Mouse (Mus musculus): ENCODE data around the gene Skap1. TPM values are rescaled to one million over a fixed set of nuclear protein-coding genes. Genes with fewer than 3 reads are reported as not detected.

Skap1 gene
- polyA plus RNA-seq, 1 experiment from 2014 or later: 2.5 TPM

- Histone ChIP-seq H3K4me1 (peaks cover 37% of the 10 kb centered on the region), H3K27ac (no peak overlapping the region), H3K27me3 (peaks cover 3% of the 10 kb centered on the region; the same call in 1 of the 2 replicates), H3K4me3 (peak overlapping the region; percentile 20; the same call in 1 of the 2 replicates), H3K36me3 (ENCODE audit: poor library complexity, severe bottlenecking) (no peaks in the 10 kb centered on the region), H3K4me2 (peak overlapping the region; percentile 53), H3K9me3 (replicated peaks) (no peaks in the 10 kb centered on the region), H3K9ac (no peak overlapping the region; the same call in 1 of the 2 replicates)
- ATAC-seq: no peak
- 12% methylated on average over 25 of the region's 25 CpGs for WGBS
Measured at GRCm38 (mm10) chr11:96578551-96579283, 114.3 kb downstream of the Skap1 start.

DNA sequence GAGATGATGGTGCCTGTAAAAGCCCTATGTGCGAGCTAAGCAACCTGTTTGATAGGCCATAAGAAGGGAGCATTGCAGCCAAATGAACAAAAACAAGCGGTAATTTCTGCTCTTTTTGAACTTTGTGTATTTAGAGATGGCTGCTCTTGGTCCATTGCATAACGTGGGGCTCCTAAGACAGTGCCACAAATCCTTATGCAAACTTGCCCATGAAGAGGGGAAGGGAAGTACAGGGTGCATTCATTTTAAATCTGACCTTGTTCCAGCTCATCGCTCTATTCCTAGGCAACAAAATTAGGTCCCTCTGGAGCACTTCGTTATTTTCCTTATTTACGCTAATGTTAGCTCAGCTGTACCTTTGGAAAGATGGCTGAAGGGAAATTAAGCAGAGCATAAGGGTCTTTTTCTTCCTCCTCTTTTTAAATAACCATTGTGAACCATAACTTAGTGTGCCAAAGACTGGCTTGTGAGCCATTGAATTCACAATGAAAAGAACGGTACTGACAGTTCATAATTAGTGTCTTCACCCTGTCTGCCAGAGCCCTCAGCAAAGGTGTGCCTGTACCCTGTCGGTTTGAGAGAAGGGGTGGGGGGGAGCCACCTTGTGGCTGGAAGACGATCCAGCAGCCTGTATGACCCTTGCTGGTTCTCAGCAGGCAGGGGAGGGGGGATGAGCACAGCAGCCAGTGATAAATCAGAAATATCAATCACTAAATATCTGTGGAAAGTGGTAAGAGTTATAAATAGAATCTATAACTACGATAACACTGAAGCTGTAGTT lies 117.4 kb downstream of the Skap1 start:
- WGBS: 45% methylated on average over 10 of the region's 10 CpGs
- Histone ChIP-seq H3K27ac (no peak overlapping the region), H3K36me3 (ENCODE audit: poor library complexity, severe bottlenecking) (no peaks in the 10 kb centered on the region), H3K4me3 (no peak overlapping the region), H3K4me2 (no peak overlapping the region), H3K9me3 (replicated peaks) (no peaks in the 10 kb centered on the region), H3K9ac (no peak overlapping the region), H3K27me3 (peaks cover 3% of the 10 kb centered on the region; the same call in 1 of the 2 replicates), H3K4me1 (peaks cover 30% of the 10 kb centered on the region)
- no peak for ATAC-seq

DNA sequence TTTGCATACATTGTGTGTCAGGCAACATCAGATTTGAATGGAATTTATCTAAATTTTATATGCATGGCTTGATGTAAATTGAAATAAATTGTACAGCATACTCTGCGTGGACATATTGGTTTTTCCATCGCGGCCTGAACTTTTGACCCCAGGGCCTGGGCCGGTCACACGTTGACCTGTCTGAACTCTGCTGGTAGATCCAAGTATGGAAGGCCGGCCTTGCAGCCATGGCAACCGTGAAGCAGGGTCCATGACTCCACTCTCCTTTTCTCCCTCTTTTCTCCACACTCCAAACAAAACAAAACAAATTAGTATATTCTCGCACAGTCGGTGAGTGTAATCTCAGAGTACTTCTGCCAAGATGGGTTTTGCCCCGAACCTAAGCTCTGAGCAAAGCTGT lies 118.2 kb downstream of the Skap1 start:
- Histone ChIP-seq H3K9me3 (replicated peaks) (no peaks in the 10 kb centered on the region), H3K4me1 (peaks cover 25% of the 10 kb centered on the region), H3K4me3 (no peak overlapping the region), H3K27ac (no peak overlapping the region), H3K4me2 (no peak overlapping the region), H3K9ac (no peak overlapping the region), H3K27me3 (peaks cover 6% of the 10 kb centered on the region; the same call in 1 of the 2 replicates), H3K36me3 (ENCODE audit: poor library complexity, severe bottlenecking) (no peaks in the 10 kb centered on the region)
- ATAC-seq: no peak
- WGBS: 12% methylated on average over 10 of the region's 10 CpGs

DNA sequence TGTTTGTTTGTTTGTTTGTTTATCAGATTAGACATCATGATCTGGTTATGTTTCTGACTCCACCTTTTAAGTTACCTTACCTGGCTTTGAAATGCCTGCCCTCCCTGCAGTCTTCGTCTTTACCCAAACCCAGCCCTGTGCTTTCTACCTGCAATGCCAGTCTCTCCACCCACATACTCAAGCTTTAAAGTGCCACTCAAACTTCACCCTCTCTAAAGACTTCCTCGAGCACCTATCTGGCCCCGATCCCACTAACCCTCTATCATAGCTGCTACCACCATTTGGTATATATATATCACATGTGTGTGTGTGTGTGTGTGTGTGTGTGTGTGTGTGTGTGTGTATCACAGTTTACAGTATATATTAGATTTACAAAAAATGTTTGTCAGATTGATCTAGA lies 125.4 kb downstream of the Skap1 start:
- no peaks in the 10 kb centered on the region for H3K9me3 ChIP-seq (replicated peaks)
- no peak for ATAC-seq
- H3K4me3 ChIP-seq: no peak overlapping the region
- no peak overlapping the region for H3K9ac ChIP-seq
- H3K4me2 ChIP-seq: no peak overlapping the region
- 85% methylated on average over 3 of the region's 3 CpGs for WGBS
- peaks cover 3% of the 10 kb centered on the region; the same call in 1 of the 2 replicates for H3K27me3 ChIP-seq
- no peaks in the 10 kb centered on the region for H3K4me1 ChIP-seq
- no peak overlapping the region for H3K27ac ChIP-seq
- H3K36me3 ChIP-seq (ENCODE audit: poor library complexity, severe bottlenecking): no peaks in the 10 kb centered on the region

GRCm38 (mm10) chr11:96595890-96596289 lies 131.5 kb downstream of the Skap1 start:
- H3K27me3 ChIP-seq: no peaks in the 10 kb centered on the region
- H3K27ac ChIP-seq: peak overlapping the region; percentile 67
- H3K4me1 ChIP-seq: peaks cover 17% of the 10 kb centered on the region
- no peaks in the 10 kb centered on the region for H3K36me3 ChIP-seq (ENCODE audit: poor library complexity, severe bottlenecking)
- H3K4me2 ChIP-seq: peak overlapping the region; percentile 53
- 0 out of 2 replicates have a peak, but pooled peaks have one; percentile 30 for ATAC-seq
- WGBS: 19% methylated on average over 12 of the region's 12 CpGs
- peak overlapping the region; percentile 18 for H3K4me3 ChIP-seq
- H3K9me3 ChIP-seq (replicated peaks): no peaks in the 10 kb centered on the region
- no peak overlapping the region for H3K9ac ChIP-seq

DNA sequence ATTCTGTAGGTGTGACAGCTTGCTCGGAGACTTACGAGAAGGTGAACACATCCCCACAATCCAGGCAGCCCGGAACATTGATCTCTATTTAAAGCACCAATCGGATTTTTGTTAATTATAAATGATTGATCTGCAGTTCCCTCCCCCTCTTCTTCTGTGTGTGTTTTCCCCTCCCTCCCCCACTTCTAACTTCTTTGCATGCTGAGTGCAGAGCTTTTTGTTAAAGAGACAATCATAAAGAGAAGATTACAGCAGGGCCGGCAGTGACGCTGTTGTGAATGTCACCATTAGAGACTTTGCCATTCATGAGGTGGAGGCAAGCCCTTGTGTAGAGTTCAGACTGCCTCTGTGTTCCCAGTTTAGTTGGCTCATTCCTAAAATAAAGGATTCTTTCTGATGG lies 131.9 kb downstream of the Skap1 start:
- H3K4me1 ChIP-seq: peaks cover 17% of the 10 kb centered on the region
- H3K9me3 ChIP-seq (replicated peaks): no peaks in the 10 kb centered on the region
- no peak overlapping the region for H3K9ac ChIP-seq
- H3K4me3 ChIP-seq: peak overlapping the region; percentile 18
- H3K27ac ChIP-seq: peak overlapping the region; percentile 67
- H3K27me3 ChIP-seq: no peaks in the 10 kb centered on the region
- H3K4me2 ChIP-seq: peak overlapping the region; percentile 53
- no peaks in the 10 kb centered on the region for H3K36me3 ChIP-seq (ENCODE audit: poor library complexity, severe bottlenecking)
- WGBS: 3% methylated on average over 6 of the region's 6 CpGs
- ATAC-seq: no peak

DNA sequence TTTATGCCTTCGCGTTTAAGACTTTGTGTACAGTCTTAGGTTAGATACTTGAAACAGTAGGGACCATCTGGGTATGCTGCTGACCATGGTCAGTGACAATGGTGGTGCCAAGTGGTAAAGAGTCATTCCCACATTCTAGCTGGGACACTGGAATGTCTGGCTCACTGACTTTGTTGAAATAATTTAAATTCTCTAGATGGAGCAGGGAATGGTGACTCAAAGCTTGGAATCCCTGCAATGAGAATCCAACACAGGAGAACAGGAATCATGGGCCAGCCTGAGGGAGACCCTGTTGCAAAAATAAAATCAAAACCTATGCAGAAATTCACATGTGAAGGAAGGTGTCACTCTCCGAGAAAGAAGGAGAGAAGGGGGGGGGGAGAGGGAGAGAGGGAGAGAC lies 138.4 kb downstream of the Skap1 start:
- Histone ChIP-seq H3K9ac (no peak overlapping the region), H3K27ac (no peak overlapping the region), H3K4me1 (no peaks in the 10 kb centered on the region), H3K4me3 (no peak overlapping the region), H3K4me2 (no peak overlapping the region), H3K36me3 (ENCODE audit: poor library complexity, severe bottlenecking) (no peaks in the 10 kb centered on the region), H3K9me3 (replicated peaks) (no peaks in the 10 kb centered on the region), H3K27me3 (no peaks in the 10 kb centered on the region)
- ATAC-seq: no peak
- WGBS: 74% methylated on average over 3 of the region's 3 CpGs

DNA sequence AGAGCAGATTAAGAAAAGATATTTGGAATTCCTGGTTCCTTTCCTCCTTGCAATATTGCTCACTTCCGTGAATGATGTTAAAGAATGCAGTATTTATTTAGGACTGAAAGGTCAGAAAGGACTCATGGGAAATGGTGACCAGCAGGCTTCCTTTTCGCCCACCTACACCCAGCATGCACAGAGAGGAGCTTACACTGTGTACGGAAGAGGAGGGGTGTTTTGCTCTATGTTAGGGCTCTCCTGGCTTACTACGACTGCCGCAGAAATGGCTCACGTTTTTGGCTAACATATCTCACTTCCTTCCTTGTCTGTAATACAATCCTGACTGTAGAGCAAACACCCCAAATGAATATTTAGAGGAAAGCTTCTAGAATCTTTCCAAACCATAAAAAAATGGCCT lies 139.9 kb downstream of the Skap1 start:
- Histone ChIP-seq H3K27ac (no peak overlapping the region), H3K27me3 (no peaks in the 10 kb centered on the region), H3K36me3 (ENCODE audit: poor library complexity, severe bottlenecking) (no peaks in the 10 kb centered on the region), H3K9me3 (replicated peaks) (no peaks in the 10 kb centered on the region), H3K4me2 (no peak overlapping the region), H3K4me3 (no peak overlapping the region), H3K4me1 (no peaks in the 10 kb centered on the region), H3K9ac (no peak overlapping the region)
- WGBS: 68% methylated on average over 6 of the region's 6 CpGs
- ATAC-seq: no peak

GRCm38 (mm10) chr11:96604751-96605450 lies 140.5 kb downstream of the Skap1 start:
- ATAC-seq: no peak
- no peaks in the 10 kb centered on the region for H3K27me3 ChIP-seq
- no peaks in the 10 kb centered on the region for H3K9me3 ChIP-seq (replicated peaks)
- H3K4me2 ChIP-seq: no peak overlapping the region
- no peak overlapping the region for H3K9ac ChIP-seq
- no peaks in the 10 kb centered on the region for H3K36me3 ChIP-seq (ENCODE audit: poor library complexity, severe bottlenecking)
- H3K27ac ChIP-seq: no peak overlapping the region
- no peaks in the 10 kb centered on the region for H3K4me1 ChIP-seq
- no peak overlapping the region for H3K4me3 ChIP-seq
- WGBS: 66% methylated on average over 7 of the region's 7 CpGs

- Histone ChIP-seq H3K9me3 (replicated peaks) (no peaks in the 10 kb centered on the region), H3K4me3 (no peak overlapping the region), H3K27ac (no peak overlapping the region), H3K4me1 (no peaks in the 10 kb centered on the region), H3K27me3 (no peaks in the 10 kb centered on the region), H3K4me2 (no peak overlapping the region), H3K9ac (no peak overlapping the region), H3K36me3 (ENCODE audit: poor library complexity, severe bottlenecking) (no peaks in the 10 kb centered on the region)
- 93% methylated on average over 6 of the region's 6 CpGs for WGBS
- no peak for ATAC-seq
Measured at GRCm38 (mm10) chr11:96605516-96605915, 141.1 kb downstream of the Skap1 start.

DNA sequence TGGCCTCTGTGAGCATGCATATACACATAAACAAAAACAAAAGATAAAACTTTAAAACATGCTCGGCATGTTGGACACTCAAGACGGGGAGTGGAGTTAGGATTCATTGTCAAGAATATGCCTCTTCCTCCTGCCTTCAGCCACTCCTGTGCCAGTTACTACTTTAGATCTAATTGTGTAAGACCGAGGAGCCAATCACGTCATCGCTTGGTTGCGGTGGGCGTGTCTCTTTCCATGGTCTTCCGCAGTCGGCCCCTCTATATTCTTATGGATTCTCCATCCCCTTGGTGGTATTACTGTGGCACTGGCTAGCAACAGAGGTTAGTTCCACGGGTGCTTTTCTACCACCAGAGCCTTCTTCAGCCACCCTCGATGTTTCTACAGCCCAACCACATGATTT lies 148.2 kb downstream of the Skap1 start:
- H3K4me2 ChIP-seq: no peak overlapping the region
- no peak overlapping the region for H3K27ac ChIP-seq
- no peaks in the 10 kb centered on the region for H3K36me3 ChIP-seq (ENCODE audit: poor library complexity, severe bottlenecking)
- H3K4me3 ChIP-seq: no peak overlapping the region
- H3K27me3 ChIP-seq: no peaks in the 10 kb centered on the region
- no peak for ATAC-seq
- 81% methylated on average over 11 of the region's 11 CpGs for WGBS
- no peaks in the 10 kb centered on the region; the same call in 1 of the 2 replicates for H3K9me3 ChIP-seq (replicated peaks)
- H3K4me1 ChIP-seq: no peaks in the 10 kb centered on the region
- H3K9ac ChIP-seq: no peak overlapping the region

DNA sequence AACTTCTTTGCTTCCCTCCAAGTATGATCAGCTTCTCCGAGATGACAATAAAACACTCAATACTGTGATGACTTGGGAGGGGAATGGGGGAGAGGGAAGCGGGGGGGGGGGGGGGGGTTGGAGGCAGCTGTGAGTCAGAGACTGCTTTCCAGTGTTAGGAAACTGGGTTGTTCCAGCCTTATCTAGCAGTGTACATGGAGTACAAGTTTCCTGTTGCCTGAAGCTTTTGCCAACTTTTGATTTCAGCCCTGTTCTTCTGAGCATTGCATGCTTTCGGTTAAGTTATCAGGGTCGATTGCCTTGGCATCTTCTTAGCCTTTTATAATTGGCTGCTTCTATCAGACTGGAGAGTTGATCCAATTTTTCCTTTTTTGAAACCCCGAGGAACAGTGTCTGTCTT lies 152.4 kb downstream of the Skap1 start:
- WGBS: 72% methylated on average over 4 of the region's 5 CpGs
- no peak for ATAC-seq
- no peak overlapping the region for H3K9ac ChIP-seq

More for the DNA sequence above, 152.4 kb downstream of the Skap1 start:
- Histone ChIP-seq H3K4me2 (no peak overlapping the region), H3K4me3 (no peak overlapping the region), H3K27me3 (peaks cover 19% of the 10 kb centered on the region), H3K27ac (no peak overlapping the region), H3K4me1 (peaks cover 14% of the 10 kb centered on the region), H3K9me3 (replicated peaks) (no peaks in the 10 kb centered on the region; the same call in 1 of the 2 replicates), H3K36me3 (ENCODE audit: poor library complexity, severe bottlenecking) (no peaks in the 10 kb centered on the region)

All from forebrain, embryonic 13.5 days (tissue).